Mouse (Mus musculus): ENCODE measurements around the gene Emx1.

Emx1 gene

DNA sequence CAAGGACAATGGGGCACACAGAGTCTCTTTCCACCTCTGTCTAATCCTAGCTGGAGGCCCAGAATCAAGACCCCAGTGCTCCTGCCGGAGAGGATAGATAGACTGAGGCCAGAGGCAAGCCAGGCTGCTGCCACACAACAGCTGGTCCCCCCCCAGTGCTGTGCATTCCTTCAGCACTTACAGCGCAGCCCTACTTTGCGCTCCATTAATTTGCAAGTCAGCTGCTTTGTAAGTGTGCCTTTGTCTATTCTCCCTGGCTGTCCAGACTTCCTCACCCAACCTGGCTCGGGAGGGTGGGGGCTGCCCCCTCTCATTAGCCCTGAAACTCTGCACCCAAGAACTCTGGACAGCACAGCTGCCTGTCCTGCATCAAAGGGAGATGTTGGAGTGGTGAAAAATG is 44.8 kb downstream of the Emx1 start:
- no peak for DNase-seq

DNA sequence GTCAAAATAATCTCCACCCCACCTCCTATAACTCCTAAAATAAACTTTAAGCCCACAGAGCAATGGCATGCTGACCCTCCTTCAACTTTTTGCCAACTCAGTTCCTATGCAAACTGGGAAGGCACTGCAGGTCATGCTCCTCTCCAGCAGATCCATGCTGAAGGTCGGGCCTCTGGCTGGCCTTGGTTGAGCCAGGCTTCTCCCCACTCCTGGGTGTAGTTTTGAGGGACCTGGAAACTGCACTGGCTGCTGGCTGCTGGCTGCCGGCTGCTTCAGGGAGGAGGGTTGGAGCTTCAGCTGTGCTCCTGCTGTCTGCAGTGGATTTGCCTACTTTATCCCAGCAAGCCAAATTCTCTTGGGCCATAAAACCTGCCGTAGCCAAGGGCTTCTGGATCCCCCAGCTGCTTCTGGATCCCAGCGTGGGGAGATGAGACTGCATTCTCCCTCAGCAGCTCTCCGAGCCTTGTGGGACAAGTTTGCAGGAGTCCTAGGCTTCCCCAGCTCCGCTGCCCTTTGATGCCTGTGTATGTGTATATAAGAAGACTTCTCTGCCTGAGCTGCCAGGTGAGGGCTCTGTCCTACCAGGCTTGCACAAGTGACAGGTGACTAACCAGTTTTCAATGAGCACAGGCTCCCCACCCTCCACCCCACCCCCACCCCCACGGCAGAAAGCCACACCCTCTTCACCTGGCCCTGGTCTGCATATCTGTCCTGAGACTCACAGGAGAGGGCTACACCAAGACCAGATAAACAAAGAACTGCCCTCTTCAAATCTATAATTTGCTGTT is 45.8 kb downstream of the Emx1 start:
- DNase-seq: no peak

DNA sequence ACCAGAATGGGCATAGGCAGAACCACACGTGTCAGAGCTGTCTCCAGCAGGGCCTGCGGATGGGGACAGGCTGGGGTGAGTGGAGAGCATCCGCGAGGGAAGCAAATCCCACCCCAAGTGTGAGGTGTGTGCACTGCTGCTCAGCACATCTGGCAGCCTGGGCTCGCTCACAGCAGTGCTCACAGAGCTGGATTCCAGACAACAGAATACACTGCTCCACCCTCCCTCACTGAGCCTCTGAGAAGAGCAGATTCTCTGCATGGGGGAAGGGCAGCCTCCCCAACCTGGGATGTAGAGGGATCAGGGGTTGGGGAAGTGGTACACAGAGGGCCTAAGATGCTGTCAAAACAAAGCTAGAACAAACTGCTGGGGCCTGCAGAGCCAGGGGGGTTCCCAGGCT is 47.6 kb downstream of the Emx1 start:
- no peak for DNase-seq

DNA sequence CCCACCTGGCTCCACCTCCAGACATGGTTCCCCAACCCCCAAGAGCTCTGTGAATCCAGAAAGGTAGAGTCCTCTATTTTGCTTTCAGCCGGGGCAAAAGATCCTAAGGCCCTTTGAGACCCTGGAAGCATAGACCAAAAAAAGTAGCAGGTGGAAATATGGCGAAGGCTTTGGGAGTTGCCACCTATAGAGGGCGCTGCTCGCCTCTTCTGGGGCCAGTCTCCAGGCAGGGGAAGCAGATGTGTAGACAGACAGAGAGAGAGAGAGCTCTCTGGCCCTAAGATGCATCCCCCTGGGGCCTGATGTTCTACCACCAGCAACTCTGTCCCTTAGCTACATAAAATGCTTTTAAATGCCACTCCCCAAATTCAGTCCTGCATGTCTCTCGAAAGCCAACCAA is 49.8 kb downstream of the Emx1 start:
- peak; percentile 73 for DNase-seq

DNA sequence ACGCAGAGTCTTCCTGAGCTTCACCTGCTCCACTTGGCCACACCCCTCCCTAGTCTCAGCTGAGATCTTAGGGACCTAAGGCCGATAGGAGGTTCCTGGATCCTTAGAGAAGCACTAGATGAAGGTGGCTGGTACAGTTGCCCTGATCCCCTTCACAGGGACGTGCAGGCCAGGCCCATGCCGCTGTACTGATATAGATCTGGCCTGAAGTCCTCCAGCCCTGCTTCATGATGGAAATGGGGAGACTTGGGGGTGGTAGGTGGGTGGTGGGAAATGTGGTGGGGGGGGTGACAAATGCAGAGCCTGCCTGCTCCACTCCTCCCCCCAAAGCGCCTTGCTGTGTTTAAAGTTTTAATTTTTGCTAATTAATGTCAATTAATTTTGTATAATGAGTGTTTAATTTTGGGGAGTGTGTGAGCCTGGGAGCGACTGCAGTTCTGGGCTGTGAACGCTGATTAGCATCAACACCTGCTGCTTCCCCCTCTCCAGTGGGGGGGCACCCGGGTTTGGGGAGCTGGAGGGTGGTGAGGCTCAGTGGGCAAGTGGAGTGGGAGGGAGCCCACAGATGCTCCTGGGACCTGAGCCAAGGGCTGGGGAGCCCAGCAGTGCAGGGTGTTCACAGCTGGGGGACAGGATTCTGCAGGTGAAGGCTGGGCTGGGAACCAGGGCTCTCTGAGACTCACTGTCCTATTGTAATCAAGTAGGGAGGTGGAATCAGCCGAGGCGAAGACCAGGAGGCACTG is 50.5 kb downstream of the Emx1 start:
- peak; percentile 22 for DNase-seq

DNA sequence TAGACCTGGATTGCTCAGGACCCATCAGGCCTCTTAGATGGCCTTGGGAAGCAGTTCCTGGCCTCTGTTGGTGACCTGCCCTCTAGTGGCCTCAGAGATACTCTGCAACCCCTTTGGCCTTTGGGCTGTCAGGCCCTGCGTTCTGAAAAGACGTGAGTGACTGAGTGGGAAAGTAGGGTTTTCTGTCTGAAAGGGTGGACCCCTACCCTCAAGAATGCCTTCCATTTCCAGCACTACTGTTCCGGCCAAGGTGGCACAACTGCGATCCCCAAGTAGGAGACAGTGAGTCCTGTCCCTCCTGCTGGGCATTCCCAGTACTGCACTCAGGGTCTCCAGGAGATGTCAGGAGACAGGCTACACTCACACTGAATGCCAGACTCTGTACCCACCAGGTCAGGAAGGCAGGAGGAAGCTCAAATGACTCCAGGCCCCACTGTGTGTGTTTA is 51.8 kb downstream of the Emx1 start:
- peak; percentile 81 for DNase-seq

DNA sequence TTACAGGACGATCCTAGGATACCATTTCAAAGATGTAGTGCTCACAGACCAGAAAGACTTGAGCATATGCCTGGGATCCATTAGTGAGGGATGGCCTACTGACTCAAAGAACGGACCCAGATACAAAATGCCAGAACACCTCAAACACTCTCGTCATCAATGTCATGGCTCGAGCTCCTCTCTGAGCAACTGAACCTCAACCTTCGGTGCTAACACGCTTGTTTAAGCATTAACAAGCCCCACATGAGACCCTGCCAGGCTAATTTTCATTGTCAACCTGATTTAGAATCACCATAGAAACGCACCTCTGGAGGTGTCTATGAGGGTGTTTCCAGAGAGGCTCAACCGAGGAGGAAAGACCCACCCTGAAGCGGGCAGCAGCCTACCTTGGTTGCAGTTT is 62.6 kb downstream of the Emx1 start:
- no peak for DNase-seq

DNA sequence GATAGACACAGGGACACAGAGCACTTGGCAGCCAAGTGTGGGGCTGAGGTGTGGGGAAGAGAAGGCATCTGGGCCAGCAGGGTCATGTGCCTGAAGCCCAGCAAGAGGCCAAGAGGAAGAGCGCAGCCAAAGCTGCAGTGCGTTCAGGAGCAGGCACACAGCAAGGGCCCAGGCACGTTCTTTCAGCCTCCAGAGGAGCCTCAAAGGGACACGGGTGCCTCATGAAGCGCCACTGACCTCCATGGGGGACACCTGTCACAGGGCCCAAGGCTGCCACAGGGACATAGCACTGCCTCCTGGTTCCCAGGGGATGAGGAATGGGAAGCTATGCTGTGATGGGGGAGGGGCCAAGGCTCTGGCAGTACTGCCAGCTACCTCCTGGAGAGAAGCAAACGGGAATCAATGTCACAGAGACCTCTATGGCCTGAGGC is 63.6 kb downstream of the Emx1 start:
- no peak for DNase-seq

DNA sequence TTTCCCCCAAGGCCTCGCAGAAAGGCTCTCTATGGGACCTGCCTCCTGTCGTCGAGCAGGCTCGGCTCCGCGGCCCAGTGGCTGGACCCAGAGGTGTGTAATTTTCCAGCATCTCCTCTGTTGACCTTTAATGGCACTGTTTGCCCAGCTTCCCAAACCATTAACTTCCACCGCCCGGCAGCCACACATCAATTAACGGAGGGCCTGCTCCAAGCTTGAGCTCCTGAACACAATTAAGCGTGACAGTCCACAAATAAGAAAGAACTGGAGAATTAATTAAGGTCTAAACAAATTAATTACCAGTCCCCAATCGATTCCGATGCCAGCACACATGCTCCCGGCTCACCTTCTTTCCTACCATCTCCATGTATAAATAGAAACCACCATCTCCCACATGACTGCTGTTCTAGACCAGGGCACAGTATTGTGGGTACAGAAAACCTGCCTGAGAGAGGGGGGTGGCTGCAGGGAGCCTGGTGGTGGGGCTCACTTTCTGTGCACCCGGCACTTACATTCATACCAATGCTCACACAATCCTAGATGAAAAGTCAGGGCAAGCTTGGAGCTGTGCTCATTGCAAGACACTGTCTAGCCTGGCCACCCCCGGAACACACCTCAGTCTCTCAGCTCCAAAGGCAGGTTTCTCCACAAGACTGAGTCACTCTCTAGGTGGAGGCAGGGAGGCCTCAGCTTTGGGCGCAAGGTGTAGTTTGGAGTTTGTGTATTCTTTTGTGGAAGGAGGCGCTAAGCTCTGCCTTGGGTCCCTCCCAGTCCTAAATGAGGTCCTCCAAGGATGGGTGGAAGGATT is 65.2 kb downstream of the Emx1 start:
- DNase-seq: no peak

DNA sequence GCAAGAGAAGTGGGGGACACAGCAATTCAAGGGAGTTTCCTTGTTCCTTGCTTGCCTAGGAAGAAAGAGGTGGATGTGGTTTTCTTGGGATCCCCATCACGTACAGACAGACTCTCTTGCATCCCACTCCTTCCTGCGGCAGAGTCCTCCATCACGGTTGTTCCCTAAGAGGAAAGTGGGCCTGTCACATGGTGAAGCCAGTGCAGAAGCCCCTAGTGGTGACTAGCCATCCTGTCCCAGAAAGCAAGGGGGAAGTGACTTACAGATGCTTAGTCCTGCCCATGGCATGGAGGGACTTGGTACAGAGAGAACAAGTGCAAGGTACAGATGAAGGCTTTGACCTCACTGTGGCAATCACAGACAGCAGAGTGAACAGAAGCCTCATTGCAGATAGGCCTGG is 66.0 kb downstream of the Emx1 start:
- no peak for DNase-seq

Data from thymus, postnatal 4 days (tissue).